Mouse (Mus musculus) layer of hippocampus, postnatal 25 days (tissue): ENCODE results near the gene Piezo1. TPM values are rescaled to one million over a fixed set of nuclear protein-coding genes. Genes with fewer than 3 reads are reported as not detected.

Experiments
- DNase-seq, 2 experiments: peaks; one replicate each; pipeline ENCODE4 v3.0.0; 2022; ENCODE audit warnings: mixed read lengths in 2 of 2, low spot score in 1 of 2; ENCODE audit errors: extremely low spot score in 1 of 2
- microRNA-seq, 2 experiments: library from miRNA; unstranded; fragments of <30 nt; microRNA quantifications; one replicate each; pipeline ENCODE4 v1.2.0; 2021
- total RNA-seq, 2 experiments: library from RNA; stranded (reverse); gene quantifications; 2 replicates each; pipeline ENCODE4 v1.2.3; 2021

Gene Piezo1
- total RNA-seq, 2 experiments from 2014 or later = 3.6 to 5.7 TPM

DNA sequence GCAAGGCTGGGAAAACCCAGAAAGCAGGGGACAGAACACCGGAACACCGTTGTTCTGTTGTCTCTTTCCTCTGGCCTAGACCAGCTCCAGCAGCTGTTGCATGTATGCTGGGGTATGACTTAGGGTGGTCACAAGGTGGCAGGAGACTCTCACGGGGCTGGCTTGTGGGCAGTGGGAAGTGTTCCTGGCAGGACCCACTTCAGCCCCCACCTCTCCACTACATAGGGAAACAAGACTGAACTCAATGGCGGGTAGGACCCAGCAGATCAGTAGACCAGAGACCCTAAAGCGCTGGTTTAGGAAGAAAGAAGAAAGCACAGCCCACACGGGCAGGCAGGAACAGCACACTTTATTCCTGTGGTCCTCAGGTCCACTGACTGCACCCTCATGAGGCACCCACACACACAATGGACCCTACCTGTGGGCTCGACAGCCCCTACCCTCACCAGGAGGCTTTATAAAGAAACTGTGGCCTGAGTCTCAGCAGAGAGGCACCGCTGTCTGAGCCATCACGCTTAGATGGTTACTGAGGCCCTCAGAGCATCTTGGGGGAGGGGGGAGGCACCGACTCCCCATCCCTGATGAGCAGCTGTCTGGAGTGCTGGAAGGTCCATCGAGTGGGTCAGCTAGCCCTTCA lies 117.7 kb downstream of the Piezo1 start:
- no peak for DNase-seq

DNA sequence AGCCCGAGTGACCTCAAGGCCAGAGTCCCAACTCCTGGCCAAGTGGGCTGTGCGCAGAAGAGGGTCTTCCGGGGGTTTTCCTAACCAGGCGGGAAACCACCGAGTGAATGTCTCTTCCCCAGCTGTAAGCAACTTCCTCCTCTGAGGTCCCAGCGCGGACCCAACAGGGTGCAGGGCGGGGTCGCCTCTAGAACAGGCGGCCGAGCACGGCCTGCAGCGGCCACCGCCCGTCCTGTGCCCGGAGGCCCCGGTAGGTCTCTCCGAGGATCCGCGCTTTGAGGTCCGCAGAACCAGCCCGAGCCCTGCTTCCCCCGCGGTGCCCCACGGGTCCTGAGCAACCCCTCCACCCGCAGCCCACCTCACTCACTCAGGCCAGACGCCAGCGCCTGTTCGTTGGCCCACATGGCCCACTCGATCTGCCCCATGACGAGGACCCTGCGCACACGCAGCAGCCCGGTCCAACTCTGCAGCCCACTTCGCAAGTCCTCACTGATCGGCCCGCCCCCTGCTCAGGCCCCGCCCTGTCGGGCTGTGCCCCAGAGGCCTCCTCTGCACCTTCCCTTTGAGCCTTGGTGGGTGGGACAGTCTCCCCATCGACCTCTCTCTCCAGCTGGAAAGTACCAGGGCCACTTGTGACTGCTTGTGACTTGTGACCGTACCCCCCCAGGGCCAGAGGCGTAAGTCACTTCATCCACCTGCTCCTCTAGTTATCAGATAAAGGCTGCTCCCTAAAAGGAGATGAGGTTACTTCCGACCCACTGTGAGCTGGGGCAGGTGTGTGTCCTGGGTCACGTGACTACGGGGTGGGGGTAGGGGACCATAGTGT lies 118.5 kb downstream of the Piezo1 start, which contains the start of gene Cyba:
Gene Cyba (minus strand): TSS at position 488 of the 826 bp plus-strand sequence.
- no peak for DNase-seq

Small RNAs within 50 kb of the gene (microRNA-seq; reads per million reads assigned to microRNA genes)
- gene Gm24366 = 0 reads per million in 2 experiments

Other genes starting within 250 kb of the Piezo1 start
- gene Trhr2, start 190.6 kb downstream of the Piezo1 start, total RNA-seq = under 1 TPM; 0.79 to 0.92 TPM
- 10 to 100 TPM; 32.8 to 38.5 TPM for gene Zc3h18, start 174.7 kb downstream of the Piezo1 start, total RNA-seq
- gene Il17c, start 129.3 kb downstream of the Piezo1 start, total RNA-seq = not detected
- 10 to 100 TPM in 1 of 2 experiments, 1 to 10 TPM in 1; 8.9 to 10.3 TPM for gene Cyba, start 118.4 kb downstream of the Piezo1 start, total RNA-seq
- gene Mvd, start 107.9 kb downstream of the Piezo1 start, total RNA-seq = 10 to 100 TPM; 23.1 to 25.2 TPM
- gene Snai3, start 90.6 kb downstream of the Piezo1 start, total RNA-seq = not detected
- gene Rnf166, start 75.3 kb downstream of the Piezo1 start, total RNA-seq = 10 to 100 TPM; 26.0 to 35.0 TPM
- 10 to 100 TPM; 22.1 to 22.2 TPM for gene Ctu2, start 75.2 kb downstream of the Piezo1 start, total RNA-seq
- gene Cdt1, start 16.7 kb upstream of the Piezo1 start, total RNA-seq = 1 to 10 TPM; 1.1 to 1.6 TPM
- 10 to 100 TPM; 62.5 to 69.6 TPM for gene Aprt, start 25.6 kb upstream of the Piezo1 start, total RNA-seq
- gene Galns, start 60.1 kb upstream of the Piezo1 start, total RNA-seq = 10 to 100 TPM; 11.2 TPM
- 10 to 100 TPM; 75.2 to 87.6 TPM for gene Trappc2l, start 60.3 kb upstream of the Piezo1 start, total RNA-seq
- gene Pabpn1l, start 71.4 kb upstream of the Piezo1 start, total RNA-seq = under 1 TPM in 1 of 2 experiments, not detected in 1; 0.45 TPM
- gene Cbfa2t3, start 147.8 kb upstream of the Piezo1 start, total RNA-seq = 10 to 100 TPM; 40.0 to 43.6 TPM
- gene Acsf3, start 224.2 kb upstream of the Piezo1 start, total RNA-seq = 10 to 100 TPM; 14.8 to 22.0 TPM